Mouse (Mus musculus) midbrain, embryonic 11.5 days (tissue): ENCODE results near the gene 9430097D07Rik. TPM values are rescaled to one million over a fixed set of nuclear protein-coding genes. Genes with fewer than 3 reads are reported as not detected.

Experiments
- ATAC-seq: fragments of 200-750 bp; cut with Nextera tagmentation; 2 replicates; pipeline ENCODE4 v1.8.0; 2017; ENCODE audit warnings: moderate TSS enrichment, moderate library complexity; ENCODE audit not compliant: low FRiP score
- DNase-seq: peaks from one replicate; pipeline ENCODE4 v3.0.0; 2015; ENCODE audit warnings: low spot score; ENCODE audit errors: missing footprints
- H3K27ac ChIP-seq: fragments of 300-500 bp; sonication (generic); 2 replicates; pipeline ENCODE4 v1.5.1; 2014; ENCODE audit warnings: low read depth, low read length
- H3K27me3 ChIP-seq: fragments of 300-500 bp; sonication (generic); 2 replicates; pipeline ENCODE4 v1.6.1; 2014; ENCODE audit warnings: mild to moderate bottlenecking, low read length, moderate library complexity, mixed read lengths; ENCODE audit not compliant: control insufficient read depth, insufficient read depth
- H3K36me3 ChIP-seq: fragments of 300-500 bp; sonication (generic); 2 replicates; pipeline ENCODE4 v1.6.1; 2014; ENCODE audit warnings: mild to moderate bottlenecking, low read length, moderate library complexity, mixed read lengths; ENCODE audit not compliant: control insufficient read depth, insufficient read depth
- H3K4me1 ChIP-seq: fragments of 300-500 bp; sonication (generic); 2 replicates; pipeline ENCODE4 v1.6.1; 2014; ENCODE audit warnings: low read length; ENCODE audit not compliant: control insufficient read depth, insufficient read depth
- H3K4me2 ChIP-seq: fragments of 300-500 bp; sonication (generic); 2 replicates; pipeline ENCODE4 v1.6.1; 2014; ENCODE audit warnings: mild to moderate bottlenecking, moderate library complexity
- H3K4me3 ChIP-seq: fragments of 300-500 bp; sonication (generic); 2 replicates; pipeline ENCODE4 v1.5.1; 2014; ENCODE audit warnings: low read depth, low read length
- H3K9ac ChIP-seq: fragments of 300-500 bp; sonication (generic); 2 replicates; pipeline ENCODE4 v1.6.1; 2014; ENCODE audit warnings: low read length
- H3K9me3 ChIP-seq: fragments of 300-500 bp; sonication (generic); 2 replicates; pipeline ENCODE4 v1.6.1; 2016; ENCODE audit warnings: low read length; ENCODE audit not compliant: control insufficient read depth
- WGBS: fragments of 180-500 bp; shearing (Covaris S2); extraction: QIAGEN DNeasy Blood & Tissue Kit; methylation state at CpG from one replicate; pipeline ENCODE4 v1.1.7; 2014; 5-methylcytosine and 5-hydroxymethylcytosine counted together
- polyA plus RNA-seq: library from polyadenylated mRNA; unstranded; fragments of >200 nt; fragmentation: Nextera tagmentation; extraction: Ambion mirVana; gene quantifications from 2 replicates; pipeline ENCODE4 v1.2.1, GENCODE M21; 2014

Gene 9430097D07Rik
- polyA plus RNA-seq, 1 experiment from 2014 or later = 0.49 TPM

- H3K4me2 ChIP-seq = peak overlapping the region; percentile 49
- no peak overlapping the region for H3K27ac ChIP-seq
- H3K9ac ChIP-seq = peak overlapping the region; percentile 36
- H3K4me1 ChIP-seq = peaks cover 21% of the 10 kb centered on the region
- peak overlapping the region; percentile 26 for H3K4me3 ChIP-seq
- no peaks in the 10 kb centered on the region for H3K9me3 ChIP-seq
- WGBS = 20% methylated on average over 23 of the region's 23 CpGs
- ATAC-seq = no peak
- DNase-seq = peak; percentile 91
- no peaks in the 10 kb centered on the region; the same call in 1 of the 2 replicates for H3K27me3 ChIP-seq
- no peaks in the 10 kb centered on the region for H3K36me3 ChIP-seq
These were observed 35.2 kb upstream of the 9430097D07Rik start for GRCm38 (mm10) chr2:32610610-32611229.

GRCm38 (mm10) chr2:32608778-32609435 lies 33.4 kb upstream of the 9430097D07Rik start:
- Histone ChIP-seq H3K9ac (no peak overlapping the region), H3K4me3 (0 out of 2 replicates have a peak overlapping the region, but pooled peaks have one; percentile 5), H3K9me3 (no peaks in the 10 kb centered on the region), H3K27me3 (no peaks in the 10 kb centered on the region; the same call in 1 of the 2 replicates), H3K4me2 (peak overlapping the region; percentile 32), H3K4me1 (peaks cover 21% of the 10 kb centered on the region), H3K27ac (no peak overlapping the region), H3K36me3 (no peaks in the 10 kb centered on the region)
- WGBS = 40% methylated on average over 18 of the region's 18 CpGs
- DNase-seq (no peak), ATAC-seq (no peak)

DNA sequence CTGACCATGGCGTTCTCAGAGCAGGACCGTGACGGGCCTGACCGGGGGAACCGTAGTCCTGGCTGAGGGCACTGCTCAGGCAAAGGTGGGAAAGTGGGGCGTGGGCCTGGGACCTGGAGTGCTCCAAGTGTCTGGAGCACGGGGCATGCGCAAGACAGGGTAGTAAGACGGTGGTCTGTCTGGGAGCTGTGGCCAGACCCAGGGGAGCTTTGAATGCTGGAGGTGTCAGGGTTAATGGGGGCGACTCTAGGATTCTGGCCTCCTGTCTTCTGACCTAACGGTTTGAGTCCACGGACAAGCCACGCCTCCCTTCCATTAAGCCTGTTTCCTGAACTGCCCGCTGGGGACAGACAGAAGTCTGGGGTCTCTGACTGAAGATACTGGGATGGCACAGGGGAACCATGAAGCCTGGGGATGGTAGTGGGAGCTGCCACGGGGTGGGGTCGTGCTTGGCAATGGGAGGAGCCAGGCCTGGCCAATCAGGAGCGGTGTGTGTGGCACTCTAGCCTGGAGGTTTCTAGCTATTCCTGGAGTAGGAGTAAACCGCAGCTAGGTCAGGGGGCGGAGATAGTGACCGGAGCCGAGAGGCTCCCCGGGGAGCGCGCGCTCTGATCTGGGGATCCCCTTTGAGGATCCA lies 32.8 kb upstream of the 9430097D07Rik start:
- Histone ChIP-seq H3K27ac (no peak overlapping the region), H3K4me1 (peaks cover 21% of the 10 kb centered on the region), H3K36me3 (no peaks in the 10 kb centered on the region), H3K4me2 (peak overlapping the region; percentile 32), H3K9ac (0 out of 2 replicates have a peak overlapping the region, but pooled peaks have one; percentile 9), H3K9me3 (no peaks in the 10 kb centered on the region), H3K27me3 (no peaks in the 10 kb centered on the region; the same call in 1 of the 2 replicates), H3K4me3 (0 out of 2 replicates have a peak overlapping the region, but pooled peaks have one; percentile 68)
- ATAC-seq = peak; percentile 55; the same call in 1 of the 2 replicates
- WGBS = 7% methylated on average over 25 of the region's 25 CpGs
- peak; percentile 96 for DNase-seq

- no peaks in the 10 kb centered on the region; the same call in 1 of the 2 replicates for H3K27me3 ChIP-seq
- H3K9me3 ChIP-seq = no peaks in the 10 kb centered on the region
- DNase-seq (peak; percentile 92), ATAC-seq (peak; percentile 22)
- H3K4me2 ChIP-seq = peak overlapping the region; percentile 93
- H3K9ac ChIP-seq = peak overlapping the region; percentile 78
- no peak overlapping the region for H3K27ac ChIP-seq
- H3K4me1 ChIP-seq = peaks cover 21% of the 10 kb centered on the region
- H3K36me3 ChIP-seq = no peaks in the 10 kb centered on the region
- whole genome bisulfite sequencing = 8% methylated on average over 34 of the region's 34 CpGs
- H3K4me3 ChIP-seq = peak overlapping the region; percentile 68
These were observed 31.9 kb upstream of the 9430097D07Rik start for GRCm38 (mm10) chr2:32607262-32607947.

DNA sequence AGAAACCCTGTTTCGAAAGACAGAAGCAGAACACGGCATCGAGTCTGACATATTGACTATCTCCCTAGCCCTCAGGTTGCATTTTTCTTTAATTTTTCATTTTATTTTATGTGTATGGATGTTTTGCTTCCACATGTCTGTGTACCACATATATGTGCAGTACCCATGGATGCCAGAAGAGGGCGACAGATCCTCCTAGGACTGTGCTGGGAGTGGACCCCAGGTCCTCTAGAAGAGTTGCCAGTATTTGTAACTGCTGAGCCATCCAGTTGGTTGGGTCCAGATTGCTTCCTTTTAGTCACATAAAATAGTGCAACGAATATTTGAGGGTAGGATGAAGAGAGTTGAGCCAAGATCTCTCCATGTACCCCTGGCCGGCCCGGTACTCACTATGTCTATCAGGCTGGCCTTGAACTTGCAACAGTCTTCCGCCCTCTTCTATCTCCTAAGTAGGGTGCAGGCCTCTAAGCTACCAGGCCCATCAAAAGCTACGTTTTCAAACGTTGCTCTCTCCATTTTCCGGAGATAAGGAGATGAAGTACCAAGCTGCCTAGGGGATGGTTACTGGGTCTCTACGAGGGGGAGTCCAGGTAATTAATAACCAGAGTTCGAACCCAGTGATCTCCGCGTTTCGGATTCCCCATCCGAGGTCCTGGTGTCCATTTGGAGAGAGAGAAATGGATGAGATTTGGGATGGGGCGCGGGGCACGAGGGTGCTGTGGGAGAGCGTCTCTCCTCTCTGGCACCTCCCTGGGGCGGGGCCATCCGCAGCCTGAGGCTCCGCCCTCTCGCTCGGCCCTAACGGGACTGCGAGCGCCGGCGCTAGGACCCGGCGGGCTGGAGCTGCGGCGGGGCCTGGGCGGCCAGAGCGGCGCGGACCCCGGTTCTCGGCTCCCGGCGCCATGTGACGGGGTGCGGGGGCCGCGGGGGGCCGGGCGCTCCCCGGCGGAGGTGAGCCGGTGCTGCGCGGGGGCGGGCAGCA lies 31.0 kb upstream of the 9430097D07Rik start:
- Histone ChIP-seq H3K4me3 (peak overlapping the region; percentile 68), H3K4me2 (peak overlapping the region; percentile 93), H3K4me1 (peaks cover 21% of the 10 kb centered on the region), H3K9ac (peak overlapping the region; percentile 78), H3K36me3 (no peaks in the 10 kb centered on the region), H3K9me3 (no peaks in the 10 kb centered on the region), H3K27me3 (no peaks in the 10 kb centered on the region; the same call in 1 of the 2 replicates), H3K27ac (no peak overlapping the region)
- 11% methylated on average over 51 of the region's 55 CpGs for WGBS
- peak; percentile 83 for ATAC-seq
- peak; percentile 98 for DNase-seq

- DNase-seq (no peak), ATAC-seq (no peak)
- no peaks in the 10 kb centered on the region for H3K9me3 ChIP-seq
- H3K4me3 ChIP-seq = no peak overlapping the region
- H3K4me2 ChIP-seq = no peak overlapping the region
- 42% methylated on average over 10 of the region's 10 CpGs for WGBS
- H3K4me1 ChIP-seq = peaks cover 17% of the 10 kb centered on the region
- no peak overlapping the region for H3K27ac ChIP-seq
- H3K9ac ChIP-seq = no peak overlapping the region
- no peaks in the 10 kb centered on the region; the same call in 1 of the 2 replicates for H3K27me3 ChIP-seq
- no peaks in the 10 kb centered on the region for H3K36me3 ChIP-seq
These were observed 29.1 kb upstream of the 9430097D07Rik start for GRCm38 (mm10) chr2:32604631-32605030.

DNA sequence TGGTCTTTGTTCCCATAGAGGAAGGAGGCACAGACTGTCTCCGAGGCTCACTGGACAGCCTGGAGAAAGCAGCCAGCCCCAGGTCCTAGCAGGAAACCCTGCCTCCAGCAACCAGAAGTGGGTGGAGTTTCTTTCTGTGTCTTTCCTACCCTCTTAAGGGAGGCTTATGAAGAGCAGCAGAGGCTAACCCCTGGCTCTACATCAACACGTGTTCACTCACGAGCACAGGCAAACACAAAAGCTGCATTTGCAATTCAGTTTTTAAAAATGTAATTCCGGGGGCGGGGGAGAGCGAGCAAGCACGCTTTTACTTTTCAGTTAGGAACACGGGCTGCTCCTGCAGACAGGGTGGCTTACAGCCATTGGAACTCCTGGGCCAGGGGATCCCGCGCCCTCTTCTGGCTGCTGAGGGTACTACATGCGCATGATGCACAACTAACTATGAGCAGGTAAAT lies 27.1 kb upstream of the 9430097D07Rik start:
- ATAC-seq = 0 out of 2 replicates have a peak, but pooled peaks have one; percentile 33
- Histone ChIP-seq H3K4me2 (peak overlapping the region; percentile 31), H3K4me3 (peak overlapping the region; percentile 17), H3K4me1 (peaks cover 7% of the 10 kb centered on the region), H3K27me3 (no peaks in the 10 kb centered on the region; the same call in 1 of the 2 replicates), H3K36me3 (no peaks in the 10 kb centered on the region), H3K9me3 (no peaks in the 10 kb centered on the region), H3K9ac (0 out of 2 replicates have a peak overlapping the region, but pooled peaks have one; percentile 6), H3K27ac (no peak overlapping the region)
- DNase-seq = peak; percentile 99
- WGBS = 0% methylated on average over 11 of the region's 11 CpGs
